Mouse (Mus musculus) right cerebral cortex, postnatal 14 days (tissue): ENCODE measurements around the gene Fbxo46.
"Not testable (repeated sequence)": the region's sequence is repeated elsewhere in the genome, so short reads cannot be mapped to it uniquely, and the experiment has no call there.

Experiments used
- DNase-seq: peaks from one replicate; pipeline ENCODE4 v3.0.0; 2022

Gene Fbxo46

DNA sequence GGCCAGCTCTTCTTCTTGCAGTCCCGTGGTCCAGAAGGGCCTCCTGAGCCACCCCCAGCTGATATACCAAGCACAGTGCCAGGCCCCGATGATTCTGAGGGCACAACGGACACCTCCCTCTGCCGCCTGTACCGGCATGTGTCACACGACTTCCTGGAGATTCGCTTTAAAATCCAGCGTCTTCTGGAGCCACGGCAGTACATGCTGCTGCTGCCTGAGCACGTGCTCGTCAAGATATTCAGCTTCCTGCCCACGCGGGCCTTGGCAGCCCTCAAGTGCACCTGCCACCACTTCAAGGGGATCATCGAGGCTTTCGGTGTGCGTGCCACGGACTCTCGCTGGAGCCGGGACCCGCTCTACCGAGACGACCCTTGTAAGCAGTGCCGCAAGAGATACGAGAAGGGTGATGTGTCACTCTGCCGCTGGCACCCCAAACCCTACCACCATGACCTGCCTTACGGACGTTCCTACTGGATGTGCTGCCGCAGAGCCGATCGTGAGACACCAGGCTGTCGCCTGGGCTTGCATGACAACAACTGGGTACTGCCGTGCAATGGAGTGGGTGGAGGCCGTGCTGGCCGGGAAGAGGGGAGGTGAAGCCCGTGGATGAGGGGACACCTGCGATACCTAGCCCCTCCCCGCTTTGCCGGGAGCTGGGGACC lies 17.1 kb downstream of the Fbxo46 start:
- peak; percentile 50 for DNase-seq

DNA sequence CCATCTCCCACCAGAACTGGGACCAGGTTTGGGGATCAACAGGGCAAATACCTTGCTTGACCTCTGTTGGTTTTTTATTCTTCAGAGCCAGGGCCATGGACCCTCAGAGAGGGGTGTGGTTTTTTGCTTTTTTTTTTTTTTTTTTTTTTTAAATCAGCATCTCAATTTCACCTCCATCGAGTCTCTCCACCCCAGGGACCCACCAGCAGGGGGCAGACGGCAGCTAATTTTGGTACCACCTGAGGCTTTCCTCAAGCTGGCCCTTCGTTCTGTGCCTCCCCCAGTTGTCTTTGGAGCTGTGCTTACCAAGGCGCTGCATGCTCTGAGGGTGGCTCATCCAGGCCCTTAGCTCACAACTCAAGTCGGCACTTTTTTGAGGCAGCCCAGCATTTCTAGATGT lies 17.7 kb downstream of the Fbxo46 start:
- DNase-seq = peak; percentile 79

DNA sequence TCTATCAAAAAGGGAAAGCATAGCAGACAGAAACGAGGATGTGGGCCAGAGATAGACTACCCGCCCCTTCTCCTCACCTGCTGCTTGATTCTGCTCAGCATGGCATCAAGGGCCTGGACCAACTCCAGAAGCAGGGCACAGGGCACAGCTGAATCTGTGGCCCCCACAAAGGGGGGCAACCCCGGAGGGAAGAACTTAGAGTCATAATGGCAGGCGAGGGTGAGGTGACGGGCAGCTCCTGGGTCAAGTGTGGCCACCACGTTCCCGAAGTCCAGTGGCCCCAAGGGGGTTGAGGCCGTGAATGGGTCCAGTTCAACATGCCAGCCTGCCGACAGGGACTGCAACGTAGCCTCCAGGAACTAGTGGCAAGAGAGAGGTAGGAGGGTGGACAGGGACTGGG lies 27.1 kb downstream of the Fbxo46 start:
- DNase-seq = no peak

DNA sequence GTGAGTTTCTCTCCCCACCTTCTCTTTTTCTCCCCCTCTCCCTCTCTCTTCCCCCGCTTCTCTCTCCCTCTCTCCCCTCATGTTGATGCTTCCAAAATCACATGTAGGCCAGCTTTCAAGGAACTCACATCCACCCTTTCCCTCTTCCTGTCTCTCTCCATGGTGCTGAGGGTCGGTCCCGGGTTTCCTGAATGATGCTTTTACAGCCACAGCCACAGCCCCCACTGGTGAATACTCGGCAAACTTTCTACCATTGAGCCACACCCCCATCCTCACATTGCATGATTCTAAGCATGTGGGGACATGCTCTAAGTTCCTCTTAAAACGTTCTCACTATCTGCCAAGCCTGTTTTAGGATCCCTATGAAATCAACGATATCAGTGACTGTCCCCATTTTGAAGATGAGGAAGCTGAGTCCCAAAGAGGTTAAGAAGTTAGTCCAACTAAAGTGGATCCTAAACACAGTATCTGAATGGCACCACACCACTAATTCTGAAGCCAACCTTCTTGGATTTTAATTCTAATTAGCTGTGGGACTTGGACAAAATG lies 27.9 kb downstream of the Fbxo46 start:
- DNase-seq = no peak

DNA sequence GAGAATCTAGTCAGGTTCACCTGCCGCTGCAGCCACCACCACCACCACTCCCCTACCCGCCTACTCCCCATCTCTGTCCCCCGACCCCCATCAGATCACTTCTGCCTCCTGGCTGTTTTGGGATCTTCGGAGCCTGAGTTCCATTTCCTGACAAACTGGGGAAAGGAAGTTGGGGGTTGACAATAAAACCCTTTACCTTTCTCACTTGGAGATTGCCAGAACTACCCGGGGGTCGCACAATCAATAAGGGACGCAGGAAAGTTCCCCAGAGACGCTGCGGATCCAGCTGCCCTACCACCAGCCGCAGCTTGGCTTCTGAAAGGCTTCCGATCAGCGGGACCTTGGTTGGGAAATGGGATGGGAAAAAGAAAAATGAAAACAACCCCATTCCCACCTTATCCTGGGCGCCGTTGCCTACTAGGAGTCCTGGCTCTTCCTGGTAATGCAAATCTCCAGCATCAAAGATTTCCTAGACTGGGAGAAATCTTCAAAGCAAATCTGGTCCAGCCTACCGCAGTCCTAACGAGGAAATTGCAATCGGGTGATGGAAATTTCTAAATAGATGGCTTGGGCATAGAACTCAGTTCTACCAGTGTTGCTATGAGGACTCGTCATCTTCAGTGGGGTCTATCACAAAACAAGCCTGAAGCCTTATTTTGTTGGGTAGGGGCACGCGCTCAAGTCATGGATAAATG lies 28.7 kb downstream of the Fbxo46 start:
- DNase-seq = no peak

DNA sequence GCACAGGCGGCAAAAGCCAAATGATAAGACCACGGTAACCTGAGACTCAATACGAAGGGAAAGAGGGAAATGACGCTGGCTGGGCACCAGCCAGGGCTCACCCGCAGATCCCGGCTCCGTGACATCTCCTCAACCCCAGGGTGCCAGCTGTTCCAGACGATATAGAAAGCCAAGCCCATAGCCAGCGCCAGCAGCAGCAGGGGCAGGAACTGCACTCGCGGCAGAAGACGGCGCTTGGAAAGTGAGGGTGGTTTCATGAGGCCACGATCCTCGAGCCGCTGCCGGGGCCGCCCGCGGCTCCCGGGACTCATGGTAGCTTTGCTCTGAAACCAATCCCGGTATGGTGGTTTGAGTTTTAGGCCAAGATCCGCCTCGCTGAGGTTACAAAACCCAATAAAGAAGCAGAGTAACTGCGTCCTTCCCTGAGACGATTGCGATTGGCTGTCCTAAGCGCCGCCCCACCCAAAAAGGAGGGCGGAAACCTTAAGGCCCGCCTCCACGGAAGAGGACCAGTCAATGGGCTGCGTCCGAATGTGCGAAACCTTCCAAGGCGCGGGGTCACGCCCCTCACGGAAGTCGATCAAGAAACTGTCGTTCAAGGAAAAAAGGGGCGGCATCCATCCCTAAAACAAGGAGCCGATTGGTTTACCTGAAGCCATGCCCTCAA lies 29.3 kb downstream of the Fbxo46 start, which contains the start of gene Qpctl:
TSS of gene Qpctl (minus strand) at position 417 of the 667 bp plus-strand sequence.
- peak; percentile 97 for DNase-seq

- peak; percentile 98 for DNase-seq
These were observed 30.0 kb downstream of the Fbxo46 start, which contains the start of gene Snrpd2 for GRCm38 (mm10) chr7:19149626-19150025. Gene Snrpd2, plus strand, starts transcription at chr7:19149722.

- not testable (repeated sequence) for DNase-seq
These were observed 31.5 kb downstream of the Fbxo46 start for GRCm38 (mm10) chr7:19151121-19151520.

GRCm38 (mm10) chr7:19154796-19155195 lies 35.1 kb downstream of the Fbxo46 start:
- no peak for DNase-seq

- no peak for DNase-seq
These were observed 36.3 kb downstream of the Fbxo46 start for GRCm38 (mm10) chr7:19155825-19156475.

DNA sequence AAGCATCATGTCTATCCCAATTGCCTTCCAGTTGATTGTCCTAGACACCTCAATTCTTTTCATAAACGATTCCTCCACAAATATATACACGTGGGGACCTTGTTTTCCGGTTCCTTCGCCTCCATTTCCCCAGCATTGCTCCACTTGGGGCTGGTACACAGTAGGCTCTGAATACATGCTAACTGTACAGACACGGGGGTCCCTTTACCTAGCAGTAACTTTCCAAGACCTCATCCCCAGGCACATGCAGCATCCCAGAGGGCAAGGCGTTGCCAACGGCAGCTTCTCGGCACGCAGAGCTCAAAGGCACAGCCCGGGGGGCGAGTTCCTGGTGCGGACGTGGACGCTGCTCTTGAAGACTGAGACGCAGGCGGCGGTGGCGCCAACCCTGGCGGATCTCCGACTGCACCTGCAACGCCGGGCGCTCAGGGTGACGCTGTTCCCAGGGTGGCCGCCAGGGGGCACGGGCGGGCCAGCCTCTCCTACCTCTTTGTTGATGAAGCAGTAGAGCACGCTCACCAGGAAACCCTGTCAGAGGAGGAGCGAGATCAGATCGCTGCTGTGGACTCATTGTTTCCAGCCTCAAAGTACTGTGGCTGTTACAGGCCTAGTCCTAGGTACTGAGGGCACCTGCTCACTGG lies 37.6 kb downstream of the Fbxo46 start:
- peak; percentile 92 for DNase-seq

DNA sequence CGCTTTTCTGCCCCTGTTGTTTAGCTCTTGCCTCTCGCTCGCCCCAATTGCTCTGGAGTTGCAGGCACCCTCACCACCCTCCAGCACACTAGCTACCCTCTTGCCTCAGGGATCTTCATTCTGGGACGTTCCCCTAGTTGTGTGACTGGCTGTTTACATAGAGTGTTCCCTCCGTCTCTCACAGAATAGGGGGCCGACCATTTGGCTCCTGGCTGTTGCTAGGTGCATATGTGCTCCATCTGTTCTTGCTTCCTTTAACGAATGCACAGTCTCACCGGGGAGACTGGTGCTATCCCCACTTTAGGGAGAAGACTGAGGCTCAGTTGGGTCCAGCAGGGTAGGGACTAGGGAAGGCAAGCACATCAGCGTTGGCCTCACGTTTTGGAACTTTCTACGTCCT lies 38.9 kb downstream of the Fbxo46 start:
- DNase-seq = no peak

- DNase-seq = no peak
These were observed 39.8 kb downstream of the Fbxo46 start for GRCm38 (mm10) chr7:19159411-19159810.

- no peak for DNase-seq
These were observed 40.5 kb downstream of the Fbxo46 start for GRCm38 (mm10) chr7:19160115-19160514.

DNA sequence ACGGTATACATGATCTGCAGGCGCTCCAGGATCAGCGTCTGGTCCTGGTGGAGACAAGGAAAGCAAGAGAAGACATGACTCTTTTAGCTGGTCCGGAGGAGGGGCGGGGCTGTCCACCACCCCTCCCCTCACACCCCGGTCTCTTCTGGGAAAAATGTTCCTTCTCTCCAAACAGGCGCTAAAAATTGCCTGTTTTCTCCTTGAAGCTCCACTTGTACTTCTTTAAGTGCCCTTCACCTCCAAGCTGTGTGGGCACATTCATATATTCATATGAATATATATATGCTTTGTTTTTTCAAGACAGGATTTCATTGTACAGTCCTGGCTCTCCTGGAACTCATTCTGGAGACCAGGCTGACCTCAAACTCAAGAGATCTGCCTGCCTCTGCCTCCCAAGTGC lies 43.3 kb downstream of the Fbxo46 start:
- DNase-seq = no peak

DNA sequence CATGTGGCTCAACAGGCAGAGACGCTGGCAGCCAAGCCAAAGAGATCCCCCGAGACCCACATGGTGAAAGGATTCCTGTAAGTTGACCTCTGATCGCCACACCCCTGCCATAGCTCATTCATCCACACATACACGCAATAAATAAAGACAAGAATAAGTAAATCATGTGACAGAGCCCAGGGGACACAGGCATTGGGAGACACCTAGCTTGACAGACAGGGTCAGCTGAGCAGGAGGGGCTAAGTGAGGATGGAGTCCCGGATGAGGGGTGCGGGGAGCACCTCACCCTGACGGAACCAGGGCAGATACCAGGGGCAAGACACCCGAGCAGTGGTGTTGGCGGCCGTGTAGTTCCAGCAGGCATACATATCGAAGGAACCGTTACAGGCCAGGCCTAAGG lies 44.1 kb downstream of the Fbxo46 start:
- no peak for DNase-seq

DNA sequence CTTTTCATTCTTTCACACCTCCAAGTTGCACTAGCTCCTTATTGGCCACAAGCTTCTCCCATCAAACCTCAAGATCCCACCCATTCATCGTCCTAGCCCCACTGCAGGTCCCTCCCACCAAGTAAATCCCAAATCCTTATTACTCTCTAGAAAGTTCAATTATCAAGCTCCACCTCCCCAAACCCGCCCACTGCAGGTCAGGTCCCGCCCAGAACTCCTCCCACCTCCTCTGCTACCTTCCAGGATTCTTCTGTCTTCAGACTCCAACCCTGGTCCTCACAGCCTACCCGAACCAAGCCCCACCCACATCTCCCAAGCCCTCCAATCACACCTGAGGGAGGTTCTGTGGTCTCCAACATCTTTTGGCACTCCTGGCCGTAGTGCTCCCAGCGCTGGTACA lies 44.5 kb downstream of the Fbxo46 start:
- no peak for DNase-seq

- DNase-seq = no peak
These were observed 45.3 kb downstream of the Fbxo46 start for GRCm38 (mm10) chr7:19164978-19165377.

GRCm38 (mm10) chr7:19165656-19166423 lies 46.2 kb downstream of the Fbxo46 start, which contains the start of gene Gipr:
Gene Gipr, minus strand, starts transcription at chr7:19166127.
- no peak for DNase-seq

GRCm38 (mm10) chr7:19166990-19167389 lies 47.3 kb downstream of the Fbxo46 start:
- DNase-seq = no peak

- DNase-seq = no peak
These were observed 49.8 kb downstream of the Fbxo46 start for GRCm38 (mm10) chr7:19169506-19169905.

GRCm38 (mm10) chr7:19170142-19170541 lies 50.5 kb downstream of the Fbxo46 start:
- peak; percentile 66 for DNase-seq
